Mouse (Mus musculus) adrenal gland, adult (tissue): ENCODE measurements around the gene Syt9.
A peak's percentile ranks its signal among the peaks of the same experiment; 100 is the strongest.

Experiments
- DNase-seq, 2 experiments: peaks; one replicate each; pipeline ENCODE4 v3.0.0; 2022 to 2023; ENCODE audit warnings: low spot score in 1 of 2; ENCODE audit not compliant: inconsistent age in 2 of 2

The Syt9 gene

DNA sequence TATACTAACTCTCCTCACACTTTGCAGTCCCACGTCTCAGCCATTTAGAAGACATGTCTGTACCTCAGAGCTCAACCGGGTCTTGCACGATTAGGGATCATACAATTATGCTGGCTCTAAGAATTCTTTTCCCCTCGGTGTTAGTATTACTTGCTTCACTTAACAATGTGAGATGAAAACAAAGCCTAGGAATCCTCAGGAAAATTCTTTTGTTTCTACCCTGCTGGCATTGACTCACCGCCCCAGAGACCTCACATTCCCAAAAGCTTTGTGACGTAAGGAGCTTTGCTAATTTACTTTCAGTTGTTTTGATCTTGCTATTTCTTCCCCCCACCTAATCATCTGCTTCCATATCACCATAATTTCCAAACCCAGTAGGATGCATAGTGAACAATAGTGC lies 166.0 kb downstream of the Syt9 start:
- no peak for DNase-seq

GRCm38 (mm10) chr7:107540034-107540433 lies 169.5 kb downstream of the Syt9 start:
- no peak for DNase-seq

- no peak for DNase-seq
Observed at GRCm38 (mm10) chr7:107545011-107545410, 174.5 kb downstream of the Syt9 start.

DNA sequence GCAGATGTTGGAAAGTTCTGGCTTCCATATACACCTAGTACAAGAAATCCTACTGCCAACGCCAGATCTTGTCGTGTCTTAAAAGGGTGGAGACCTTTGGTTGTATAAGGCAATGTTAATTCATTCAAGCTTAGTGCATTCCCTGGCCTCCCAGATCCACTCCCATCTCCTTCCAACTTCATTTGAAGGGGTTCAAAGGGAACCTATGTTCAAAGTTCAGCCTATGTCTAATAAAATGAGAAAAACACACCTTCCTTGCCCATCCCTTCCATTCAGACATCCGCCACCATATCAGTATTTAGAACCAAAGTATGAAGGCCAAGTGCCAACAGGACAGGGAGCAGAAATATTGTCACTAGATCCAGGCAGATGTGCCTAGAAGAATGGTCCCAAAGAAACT lies 177.3 kb downstream of the Syt9 start:
- DNase-seq, result no peak

DNA sequence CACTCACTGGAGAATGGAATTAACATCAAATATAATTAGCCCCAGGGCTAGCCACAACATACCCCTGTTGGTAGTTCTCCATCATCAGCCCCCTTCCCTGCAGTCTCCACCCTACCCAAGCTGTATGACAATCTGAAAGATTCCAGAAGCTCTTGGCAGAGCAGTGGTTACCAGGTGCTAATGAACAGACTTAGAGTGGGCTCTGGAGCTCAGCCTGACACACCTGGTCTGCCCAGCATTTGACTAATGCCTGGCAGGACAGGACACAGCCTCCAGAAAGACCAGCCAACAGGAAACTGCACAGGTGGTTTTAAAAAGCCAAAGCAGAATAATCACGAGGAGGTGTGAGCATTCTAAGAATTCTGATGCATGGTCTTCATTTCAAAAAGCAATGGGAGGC lies 182.9 kb downstream of the Syt9 start:
- no peak for DNase-seq

DNA sequence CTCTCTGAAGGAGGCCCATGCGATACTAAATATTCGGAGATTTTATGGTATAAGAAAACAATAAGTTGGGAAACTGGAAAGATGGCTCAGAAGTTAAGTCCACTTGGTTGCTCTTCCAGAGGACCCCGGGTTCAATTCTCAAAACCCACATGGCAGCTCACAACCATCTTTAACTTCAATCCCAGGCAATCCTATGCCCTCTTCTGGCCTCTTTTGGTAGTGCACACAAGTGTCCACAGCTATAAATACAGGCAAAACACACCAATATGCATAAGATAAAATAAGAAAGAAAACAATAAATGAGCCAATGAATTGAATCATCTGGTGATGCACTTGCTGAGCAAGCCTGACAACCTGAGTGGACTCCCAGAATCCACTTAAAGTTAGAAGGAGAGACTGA lies 185.4 kb downstream of the Syt9 start:
- DNase-seq, result peak in 1 of 2 experiments; percentile 46

GRCm38 (mm10) chr7:107560675-107561074 lies 190.1 kb downstream of the Syt9 start:
- no peak for DNase-seq

DNA sequence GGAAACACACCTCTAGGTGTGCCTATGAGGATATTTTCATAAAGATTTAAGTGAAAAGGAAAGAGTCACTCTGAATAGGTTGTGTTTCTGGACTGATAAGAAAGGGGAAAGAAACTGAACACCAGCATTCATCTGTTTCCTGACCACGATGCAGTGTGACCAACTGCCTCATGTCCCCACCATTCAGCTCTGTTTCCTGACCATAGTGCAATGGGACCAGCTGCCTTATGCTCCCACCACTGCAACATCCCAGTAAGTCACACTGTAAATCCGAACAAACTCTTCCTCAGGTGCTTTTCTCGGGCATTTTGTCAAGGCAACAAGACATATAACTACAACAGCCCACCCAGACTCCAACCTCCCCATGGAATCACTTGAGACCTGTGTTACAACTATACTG lies 191.1 kb downstream of the Syt9 start:
- DNase-seq, result no peak

GRCm38 (mm10) chr7:107563727-107564126 lies 193.2 kb downstream of the Syt9 start:
- no peak for DNase-seq

DNA sequence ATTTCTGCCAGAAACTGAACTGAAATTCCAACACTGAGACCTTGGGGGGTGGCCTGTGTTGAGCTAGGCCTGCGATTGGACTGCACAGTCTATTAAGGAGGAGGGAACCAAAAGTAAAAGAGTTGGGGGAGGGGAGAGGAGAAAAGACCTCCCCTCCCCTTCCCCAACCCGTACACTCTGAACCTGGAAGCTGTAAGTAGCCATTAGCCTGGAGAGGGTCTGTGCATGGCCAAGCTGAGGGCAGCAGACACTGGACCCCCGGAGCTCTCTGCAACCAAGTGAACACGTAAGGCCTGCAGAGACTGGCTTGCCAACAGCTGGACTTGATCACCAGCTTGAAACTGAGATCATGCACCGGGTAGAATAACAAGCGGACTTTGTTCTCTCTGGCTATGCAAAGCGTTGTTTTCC lies 196.7 kb downstream of the Syt9 start, which contains the start of gene Olfml1:
Gene Olfml1, plus strand, starts transcription at position 186 of the 411 bp plus-strand sequence.
- peak; percentile 11 to 35 for DNase-seq

GRCm38 (mm10) chr7:107567674-107568073 lies 197.1 kb downstream of the Syt9 start:
- no peak for DNase-seq

DNA sequence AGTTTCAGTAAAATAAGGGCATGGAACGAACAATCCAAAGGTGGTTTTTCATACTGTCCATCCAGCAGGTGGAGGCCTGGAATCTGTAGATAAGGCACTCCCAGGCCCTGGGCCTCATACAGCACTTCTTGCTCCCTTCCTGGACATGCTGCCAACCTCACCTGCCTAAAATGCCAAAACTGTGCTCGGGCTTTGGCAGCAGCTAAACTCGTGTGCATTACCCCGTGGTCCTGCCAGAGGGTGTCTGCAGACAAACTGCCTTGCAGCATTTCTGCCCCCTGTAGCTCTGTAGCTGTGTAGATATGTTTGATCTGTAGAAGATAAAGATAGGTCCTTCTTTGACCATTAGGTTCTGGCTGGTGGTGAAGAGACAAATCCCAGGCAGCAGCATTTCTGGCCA lies 198.4 kb downstream of the Syt9 start:
- no peak for DNase-seq

DNA sequence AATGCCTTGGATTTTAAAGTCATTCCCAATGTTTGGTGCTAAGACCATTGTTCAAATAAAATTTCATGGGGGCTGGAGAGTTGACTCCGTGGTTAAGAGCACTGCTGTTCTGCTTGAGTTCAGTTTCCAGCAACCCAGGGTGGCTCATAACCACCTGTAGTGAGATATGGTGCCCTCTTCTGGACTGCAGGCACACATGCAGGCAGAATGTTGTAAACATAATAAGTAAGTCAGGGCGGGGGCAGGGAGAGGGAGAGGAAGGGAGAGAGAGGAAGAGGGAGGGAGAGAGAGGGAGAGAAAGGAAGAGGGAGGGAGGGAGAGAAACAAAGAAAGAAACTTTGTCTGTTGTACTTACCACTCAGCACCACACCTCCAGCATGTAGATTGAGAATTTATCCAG lies 203.3 kb downstream of the Syt9 start:
- no peak for DNase-seq

- no peak for DNase-seq
Observed at GRCm38 (mm10) chr7:107574276-107574675, 203.7 kb downstream of the Syt9 start.

GRCm38 (mm10) chr7:107592641-107593040 lies 222.1 kb downstream of the Syt9 start:
- no peak for DNase-seq

- no peak for DNase-seq
Observed at GRCm38 (mm10) chr7:107593904-107594303, 223.4 kb downstream of the Syt9 start.

DNA sequence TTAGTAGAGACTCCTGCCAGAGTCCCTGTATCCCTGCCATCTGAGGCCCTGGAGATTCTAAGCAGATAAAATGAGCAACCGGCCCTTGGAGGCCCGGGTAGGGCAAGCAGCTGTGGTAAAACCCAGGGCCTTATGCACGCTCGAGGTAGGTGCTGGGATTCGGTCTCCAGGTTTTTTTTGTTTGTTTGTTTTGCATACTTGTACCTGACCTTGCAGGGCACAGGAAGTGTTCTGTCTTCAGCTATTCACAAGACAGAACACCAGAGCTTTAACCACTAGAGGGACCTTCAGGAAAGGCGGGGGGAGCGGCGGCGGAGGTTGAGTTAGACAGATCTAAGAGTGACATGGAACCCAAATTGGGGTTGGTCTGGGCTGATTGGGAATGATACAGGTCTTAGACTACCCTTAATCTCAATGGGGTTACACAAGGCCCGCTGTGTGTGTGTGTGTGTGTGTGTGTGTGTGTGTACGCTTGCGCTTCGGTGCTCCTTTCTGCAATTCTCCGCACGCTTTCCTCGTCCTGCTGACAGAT lies 223.9 kb downstream of the Syt9 start:
- peak; percentile 65 to 88 for DNase-seq

GRCm38 (mm10) chr7:107594857-107595402 lies 224.4 kb downstream of the Syt9 start, which contains the start of gene Ppfibp2:
Gene Ppfibp2, plus strand, starts transcription at chr7:107595207.
- DNase-seq, result peak; percentile 97 to 99

GRCm38 (mm10) chr7:107595426-107595825 lies 224.9 kb downstream of the Syt9 start:
- DNase-seq, result no peak

- no peak for DNase-seq
Observed at GRCm38 (mm10) chr7:107596753-107597152, 226.2 kb downstream of the Syt9 start.

DNA sequence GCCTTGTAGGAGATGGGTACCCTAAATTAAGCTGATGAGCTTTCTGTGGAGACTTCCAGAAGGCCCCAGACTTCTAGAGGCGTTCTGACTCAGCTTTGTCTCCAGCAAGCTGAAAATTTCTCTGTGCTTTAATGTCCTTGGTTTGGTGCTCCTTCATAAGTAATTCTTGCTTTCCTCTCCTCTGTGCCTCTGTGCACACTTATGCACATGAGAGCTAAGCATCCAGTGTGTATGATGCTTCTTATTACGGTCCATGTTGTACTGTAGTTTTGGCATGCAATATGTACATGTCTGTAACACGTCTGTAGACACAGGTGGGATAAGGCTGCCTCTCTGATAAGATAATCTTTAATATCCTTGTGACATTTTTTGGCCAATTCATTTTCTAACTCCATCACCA lies 227.4 kb downstream of the Syt9 start:
- no peak for DNase-seq
